Comparison of ENCODE assay signal across 8 mouse cellular contexts in genomic region chr11:119228846-119229626, GRCm38 (mm10). TPM values are rescaled to one million over a fixed set of nuclear protein-coding genes. Genes with fewer than 3 reads are reported as not detected.
A peak's percentile ranks its signal among the peaks of the same experiment; 100 is the strongest.
DNase-seq lines count a peak whose midpoint lies in the region; ATAC-seq and TF ChIP-seq lines count a peak whose summit lies in the region.

No protein-coding gene starts in this region.

- ATAC-seq in hindbrain, embryonic 15.5 days (ENCODE audit: low FRiP score, low read depth) = peak; percentile 83

- no peak for TF ChIP-seq POLR2A in MEL (IDR thresholded peaks at IDR 0.05; ENCODE audit: control insufficient read depth in 1 of 2, insufficient read depth in 1 of 2, low read depth in 1 of 2, low read length in 2 of 2, poor library complexity in 1 of 2)

- H3K4me2 ChIP-seq in hindbrain, embryonic 15.5 days = peak overlapping the region; percentile 99

- H3K4me1 ChIP-seq in MEL (ENCODE audit: control insufficient read depth in 1 of 2, insufficient read depth in 2 of 2, low read length in 2 of 2) = peaks cover 5 to 17% of the 10 kb centered on the region in 2 experiments; a peak in 3 of 4 replicates
- H3K4me1 ChIP-seq in hindbrain, embryonic 15.5 days (replicated peaks) = peaks cover 49% of the 10 kb centered on the region

- DNase-seq in MEL (ENCODE audit: low read depth, low spot score) = peak; percentile 58
- peak; percentile 82 to 84 for DNase-seq in cerebellum, postnatal 10 days
- peak; percentile 82 for DNase-seq in gastrocnemius, adult 2 months
- peak; percentile 57 to 62 for DNase-seq in left cerebral cortex, adult 2 months (ENCODE audit: extremely low spot score in 1 of 2, low spot score in 2 of 2)
- DNase-seq in lung, postnatal 4 days = peak; percentile 81 to 87
- peak; percentile 59 for DNase-seq in right cerebral cortex, adult 18-20 months
- DNase-seq in adipocyte (ENCODE audit: low spot score) = no peak

- no peaks in the 10 kb centered on the region for H3K9me3 ChIP-seq in MEL (replicated peaks; ENCODE audit: insufficient read depth, low read length)
- H3K9me3 ChIP-seq in hindbrain, embryonic 15.5 days = no peaks in the 10 kb centered on the region

- WGBS in hindbrain, embryonic 15.5 days = under 1% methylated on average over 34 of the region's 34 CpGs

- intact Hi-C loops in gastrocnemius, adult 2 months (cut with DNase I) = no loop called here
- intact Hi-C loops in left cerebral cortex, adult 2 months (cut with DNase I) = no loop called here

- H3K36me3 ChIP-seq in MEL (ENCODE audit: control insufficient read depth in 1 of 2, insufficient read depth in 2 of 2, low read length in 2 of 2) = peaks cover 0 to 9% of the 10 kb centered on the region in 2 experiments; a peak in 2 of 4 replicates
- no peaks in the 10 kb centered on the region for H3K36me3 ChIP-seq in hindbrain, embryonic 15.5 days

- peak overlapping the region; percentile 48 to 69 for H3K4me3 ChIP-seq in MEL (ENCODE audit: control insufficient read depth in 1 of 2, insufficient read depth in 1 of 2, low read depth in 2 of 2, low read length in 2 of 2)
- H3K4me3 ChIP-seq in gastrocnemius, adult 2 months = peak overlapping the region; percentile 96
- H3K4me3 ChIP-seq in hindbrain, embryonic 15.5 days = peak overlapping the region; percentile 85
- H3K4me3 ChIP-seq in left cerebral cortex, adult 2 months = peak overlapping the region; percentile 83

- H3K9ac ChIP-seq in MEL (ENCODE audit: control insufficient read depth, low read depth, low read length, poor library complexity, severe bottlenecking) = no peak overlapping the region; the same call in 1 of the 2 replicates
- peak overlapping the region; percentile 88 for H3K9ac ChIP-seq in hindbrain, embryonic 15.5 days

- TF ChIP-seq CTCF in MEL (IDR thresholded peaks at IDR 0.05 in 2 of 3, conservative IDR thresholded peaks at IDR 0.05 in 1 of 3; ENCODE audit: control insufficient read depth in 1 of 3, insufficient read depth in 1 of 3, low read depth in 2 of 3, low read length in 3 of 3, poor library complexity in 1 of 3, severe bottlenecking in 1 of 3) = no peak
- TF ChIP-seq CTCF in gastrocnemius, adult 2 months (IDR thresholded peaks at IDR 0.05) = no peak
- no peak for TF ChIP-seq CTCF in left cerebral cortex, adult 2 months (IDR thresholded peaks at IDR 0.05)

- TF ChIP-seq EP300 in MEL (IDR thresholded peaks at IDR 0.05; ENCODE audit: low read depth in 1 of 2, low read length in 2 of 2) = no peak

- H3K27me3 ChIP-seq in MEL (ENCODE audit: control insufficient read depth in 1 of 2, insufficient read depth in 2 of 2, low read length in 2 of 2) = peaks cover 3 to 5% of the 10 kb centered on the region in 2 experiments; a peak in 2 of 4 replicates
- no peaks in the 10 kb centered on the region for H3K27me3 ChIP-seq in hindbrain, embryonic 15.5 days

- TF ChIP-seq RAD21 in MEL (IDR thresholded peaks at IDR 0.05; ENCODE audit: low read depth, low read length) = no peak

- H3K79me2 ChIP-seq in MEL (ENCODE audit: control insufficient read depth, insufficient read depth, low read length, poor library complexity) = peaks cover 7% of the 10 kb centered on the region; the same call in 1 of the 2 replicates

- no peak overlapping the region for H3K27ac ChIP-seq in MEL (ENCODE audit: control insufficient read depth, low read depth, low read length)
- peak overlapping the region; percentile 94 for H3K27ac ChIP-seq in gastrocnemius, adult 2 months
- peak overlapping the region; percentile 83 for H3K27ac ChIP-seq in hindbrain, embryonic 15.5 days (replicated peaks)
- no peak overlapping the region for H3K27ac ChIP-seq in left cerebral cortex, adult 2 months

TF ChIP-seq in MEL, 35 proteins besides CTCF, POLR2A, EP300 and RAD21:
- peak; percentile 70; the same call in 1 of the 2 replicates for TF ChIP-seq MXI1 (IDR thresholded peaks at IDR 0.05; ENCODE audit: low read depth, low read length)
- no peak for TF ChIP-seq USF1 (IDR thresholded peaks at IDR 0.05; ENCODE audit: low read depth, low read length)

RNA-seq across cellular contexts. Expression of gene Ccdc40, which starts 0.7 kb away (rescaled TPM):
- 0.46 and 0.92 TPM in 2 replicates for total RNA-seq in MEL (2012; rRNA removed)
- polyA plus RNA-seq in MEL (2012; ENCODE audit: insufficient read depth in 1 of 2, insufficient read length in 2 of 2, low read depth in 1 of 2, low replicate concordance in 2 of 2, missing spikeins in 1 of 2) = 1 to 10 TPM in 1 of 2 experiments, not detected in 1; 1.9 TPM
- not detected for total RNA-seq in gastrocnemius, adult 2 months (2021)
- 14.6 and 15.4 TPM in 2 replicates for polyA plus RNA-seq in hindbrain, embryonic 15.5 days (2015; fragmentation: Nextera tagmentation; extraction: Ambion mirVana)
- total RNA-seq in left cerebral cortex, adult 2 months (2021) = 1 to 10 TPM; 1.3 to 1.5 TPM

RNA-seq across cellular contexts. Expression of gene Tbc1d16, which starts 0.7 kb away (rescaled TPM):
- 12.0 and 13.6 TPM in 2 replicates for total RNA-seq in MEL (2012; rRNA removed)
- polyA plus RNA-seq in MEL (2012; ENCODE audit: insufficient read depth in 1 of 2, insufficient read length in 2 of 2, low read depth in 1 of 2, low replicate concordance in 2 of 2, missing spikeins in 1 of 2) = 10 to 100 TPM in 1 of 2 experiments, not detected in 1; 19.2 TPM
- total RNA-seq in gastrocnemius, adult 2 months (2021) = 10 to 100 TPM; 30.7 to 36.6 TPM
- polyA plus RNA-seq in hindbrain, embryonic 15.5 days (2015; fragmentation: Nextera tagmentation; extraction: Ambion mirVana) = 56.1 and 57.1 TPM in 2 replicates
- 10 to 100 TPM; 25.2 to 34.6 TPM for total RNA-seq in left cerebral cortex, adult 2 months (2021)

RNA-seq across cellular contexts. Expression of gene Gaa, which starts 38.7 kb away (rescaled TPM):
- 51.4 and 54.1 TPM in 2 replicates for total RNA-seq in MEL (2012; rRNA removed)
- polyA plus RNA-seq in MEL (2012; ENCODE audit: insufficient read depth in 1 of 2, insufficient read length in 2 of 2, low read depth in 1 of 2, low replicate concordance in 2 of 2, missing spikeins in 1 of 2) = 10 to 100 TPM in 1 of 2 experiments, not detected in 1; 85.6 TPM
- 100 to 1,000 TPM; 148 to 177 TPM for total RNA-seq in gastrocnemius, adult 2 months (2021)
- 95.1 and 105 TPM in 2 replicates for polyA plus RNA-seq in hindbrain, embryonic 15.5 days (2015; fragmentation: Nextera tagmentation; extraction: Ambion mirVana)
- 100 to 1,000 TPM; 241 to 268 TPM for total RNA-seq in left cerebral cortex, adult 2 months (2021)

Comparison
In these comparisons a context has a peak if more than half of its experiments do, and no peak if none do; other contexts are left out.
1. H3K27ac ChIP-seq: peak in gastrocnemius, adult 2 months (single experiment) and hindbrain, embryonic 15.5 days (single experiment); none in MEL (single experiment) and left cerebral cortex, adult 2 months (single experiment).
2. Peak in every context shown above with its lines, with median percentiles within 50 percentile points of each other: H3K4me3 ChIP-seq.